Mouse (Mus musculus): ENCODE results near the gene Sp6.

Gene Sp6

DNA sequence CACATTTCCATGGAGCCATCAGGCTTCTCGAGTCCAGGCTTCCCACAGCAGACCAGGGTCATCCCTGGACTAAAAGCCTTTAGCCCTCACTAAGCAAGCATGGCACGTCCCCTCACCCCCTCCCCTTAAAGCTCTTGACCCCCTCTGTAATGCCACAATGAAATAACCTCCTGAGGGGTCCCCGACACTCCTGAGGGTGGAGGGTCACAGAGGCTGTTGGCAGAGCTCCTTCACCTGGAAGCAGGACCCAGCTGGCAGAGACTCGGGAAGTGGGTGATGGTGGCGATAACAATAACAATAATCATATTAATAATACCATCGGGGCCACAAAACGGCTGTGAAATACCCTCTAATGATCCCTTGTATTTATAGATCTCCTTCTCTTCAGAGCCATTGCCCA is 30.3 kb upstream of the Sp6 start, which contains the start of gene Sp2:
Sp2 (minus strand) TSS at position 101 of the 400 bp plus-strand sequence.
- DNase-seq = no peak

DNA sequence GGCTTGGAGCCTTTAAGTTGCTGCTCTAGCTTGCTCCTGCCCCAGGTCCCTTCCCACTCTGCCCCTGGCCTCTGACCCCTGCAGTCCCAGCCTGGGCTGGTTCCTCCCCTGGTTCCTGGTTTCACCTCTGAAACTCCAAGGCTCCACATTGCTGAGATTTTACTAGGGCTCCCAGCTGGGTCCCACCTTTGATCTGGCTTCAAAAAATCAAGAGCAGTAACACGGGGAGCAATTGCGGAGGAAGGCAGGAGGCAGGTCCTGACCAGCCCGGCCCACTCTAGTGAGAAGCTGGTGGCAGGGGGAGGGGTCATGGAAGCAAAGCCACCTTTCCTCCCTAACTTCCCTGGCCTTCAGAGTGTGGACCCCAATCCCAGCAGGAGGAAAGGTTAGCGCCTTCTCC is 28.3 kb upstream of the Sp6 start:
- DNase-seq = no peak

DNA sequence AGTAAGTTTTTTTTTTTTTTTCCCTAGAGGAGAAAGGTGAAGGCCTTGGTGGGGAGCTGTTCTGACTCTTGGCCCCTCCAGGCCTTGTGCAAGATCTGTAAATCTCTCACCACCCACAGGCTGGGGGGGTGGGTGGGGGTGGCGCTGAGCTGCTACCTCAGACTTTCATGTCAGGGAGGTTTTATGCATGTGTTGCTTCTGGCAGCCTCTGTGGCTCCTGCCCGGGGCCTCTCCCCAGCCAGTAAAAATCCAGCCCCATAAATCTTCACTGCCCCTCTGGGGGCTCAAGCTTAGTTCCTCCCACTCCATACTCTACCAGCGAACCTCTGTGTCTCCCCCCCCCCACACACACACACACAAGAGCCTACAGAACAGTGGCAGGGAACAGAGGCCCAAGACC is 26.7 kb upstream of the Sp6 start:
- no peak for DNase-seq

DNA sequence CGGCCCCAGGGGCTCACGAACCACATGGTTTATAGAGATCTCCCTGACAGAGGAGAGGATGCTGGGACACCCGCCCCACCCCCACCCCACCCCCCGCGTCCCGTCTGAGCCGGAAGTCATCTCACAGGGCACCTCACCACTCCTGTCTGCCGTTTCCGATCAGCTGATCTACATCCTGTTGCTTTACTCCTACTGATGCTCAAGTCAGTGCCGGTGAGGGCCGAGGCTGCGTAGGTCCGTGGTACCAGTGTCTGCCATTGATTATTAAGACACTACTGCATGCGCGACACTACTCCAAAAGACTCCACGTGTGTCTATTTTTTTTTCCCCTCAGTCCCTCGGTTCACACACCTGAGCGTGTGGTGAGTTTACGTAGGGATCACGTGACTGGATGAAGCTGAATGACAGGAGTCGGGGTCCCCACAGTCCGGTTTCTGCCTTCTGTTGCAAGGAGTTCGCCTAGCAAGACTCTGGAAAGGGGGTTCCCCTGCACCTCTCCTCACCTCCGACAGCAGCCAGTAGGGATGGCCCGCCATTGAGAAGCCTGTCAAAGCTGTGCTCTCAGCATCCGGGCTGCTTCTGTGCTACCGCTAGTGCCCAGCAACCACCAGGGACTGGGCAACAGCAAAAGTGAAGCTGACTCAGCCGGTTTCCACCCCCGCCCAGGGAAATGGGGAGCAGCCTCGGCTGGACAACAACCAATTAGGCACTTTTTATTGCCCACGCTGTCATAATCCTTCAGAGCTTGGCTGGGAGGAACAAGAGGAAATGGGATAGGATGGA is 25.1 kb upstream of the Sp6 start:
- DNase-seq = peak; percentile 37

DNA sequence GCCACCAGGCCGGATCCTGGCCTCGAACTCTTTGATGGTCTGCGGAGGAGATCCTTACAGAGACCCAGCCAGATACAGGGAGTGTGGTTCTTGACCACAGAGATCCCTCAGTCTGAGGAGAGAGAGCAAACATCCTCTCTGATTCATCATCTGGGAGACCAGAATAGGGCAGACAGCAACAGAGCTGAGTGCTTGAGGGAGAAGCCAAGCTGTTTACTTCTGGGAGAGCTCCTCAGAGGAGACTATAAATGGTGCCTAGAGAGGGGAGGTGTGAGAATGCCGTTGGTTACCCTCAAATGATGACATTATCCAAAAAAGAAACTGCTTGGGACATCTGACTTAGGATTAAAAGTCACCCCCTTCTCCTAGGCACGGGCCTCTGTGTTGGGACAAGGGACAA is 21.7 kb upstream of the Sp6 start:
- no peak for DNase-seq

DNA sequence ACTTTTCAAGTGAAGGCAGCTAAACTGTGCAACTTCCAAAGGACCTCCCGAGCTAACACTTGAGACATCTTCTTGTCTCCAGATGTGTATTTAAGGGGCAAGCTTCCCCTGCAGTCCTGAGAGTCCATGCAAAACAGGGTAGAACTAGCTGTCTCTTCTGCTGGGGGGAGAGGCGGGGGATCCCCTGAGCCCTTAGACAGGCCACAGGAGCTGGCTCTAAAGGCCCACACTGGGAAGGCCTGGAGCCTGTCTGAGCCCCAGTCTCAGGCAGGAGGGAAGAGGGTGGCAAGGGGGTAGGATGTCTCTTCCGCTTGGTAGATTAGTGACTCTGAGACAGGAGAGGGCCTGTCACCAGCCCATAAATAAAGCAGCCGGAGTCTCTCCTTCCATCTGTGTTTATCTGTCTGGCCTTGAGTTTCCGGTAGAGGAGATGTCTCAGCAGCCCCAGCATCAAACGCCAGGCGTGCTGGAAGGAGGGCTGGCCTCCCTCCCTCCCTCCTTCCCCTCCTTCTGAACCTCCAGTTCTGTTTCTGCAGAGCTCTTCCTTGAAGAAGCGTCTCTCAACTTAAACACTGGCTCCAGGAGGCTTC is 20.4 kb upstream of the Sp6 start:
- no peak for DNase-seq

DNA sequence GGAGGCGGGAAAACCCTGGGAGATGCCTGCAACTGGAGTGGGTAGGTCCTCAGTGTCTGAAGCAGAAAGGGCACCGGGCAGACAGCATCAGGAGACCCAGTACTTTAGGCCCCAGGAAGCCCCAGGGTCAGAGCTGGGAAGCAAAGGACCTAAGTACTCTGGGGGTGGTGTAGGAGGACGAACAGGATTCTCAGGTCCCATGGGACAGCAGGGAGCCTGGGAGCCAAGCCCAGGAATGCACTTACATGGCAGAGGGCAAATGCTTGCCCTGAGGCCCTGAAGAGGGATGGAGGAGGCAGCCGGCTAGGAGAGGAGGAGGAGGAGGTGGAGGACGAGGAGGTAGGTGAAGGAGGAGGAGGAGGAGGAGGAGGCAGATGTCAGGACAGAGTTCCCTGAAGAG is 18.2 kb upstream of the Sp6 start:
- no peak for DNase-seq

DNA sequence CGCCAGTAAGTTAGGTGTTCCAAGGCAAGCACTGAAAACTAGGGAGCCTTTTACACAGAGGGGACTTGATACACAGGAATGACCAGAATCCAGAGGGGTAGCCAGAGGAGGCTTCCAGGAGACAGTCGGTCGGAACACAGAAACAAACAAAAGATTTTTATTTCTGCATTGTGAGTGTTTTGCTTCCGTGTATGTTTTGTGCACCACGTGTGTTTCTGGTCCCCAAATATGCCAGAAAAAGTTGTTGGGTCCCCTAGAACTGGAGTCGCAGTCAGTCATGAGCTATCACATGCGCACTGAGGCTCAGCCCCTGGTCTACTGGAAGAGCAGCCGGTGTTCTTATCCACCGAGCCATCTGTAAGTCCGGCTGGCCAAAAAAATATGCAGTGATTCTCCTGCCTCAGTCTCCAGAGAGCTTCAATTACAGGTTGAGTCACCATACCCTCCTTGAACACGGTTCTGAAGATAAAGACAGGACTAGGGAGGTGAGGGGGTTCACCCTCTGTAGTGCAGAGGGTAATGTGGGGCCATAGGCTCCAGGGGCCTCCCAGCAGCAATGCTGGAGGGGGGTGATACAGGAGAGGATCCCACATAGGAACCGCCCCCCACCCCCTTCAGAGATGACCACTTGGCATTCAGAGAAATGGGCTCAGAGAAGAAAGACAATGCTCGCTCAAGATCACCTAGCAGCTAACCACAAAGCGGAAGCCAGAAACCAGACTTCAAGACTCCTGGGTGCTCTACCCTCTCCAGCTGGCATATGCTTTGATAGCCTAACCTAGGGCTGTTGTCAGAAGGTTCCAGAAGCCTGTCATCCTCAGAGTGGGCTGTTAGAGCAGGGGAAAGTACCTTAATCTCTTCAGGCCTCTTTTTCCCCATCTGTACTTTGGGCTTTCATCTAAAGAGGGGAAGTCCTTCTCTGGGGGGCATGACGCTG is 17.1 kb upstream of the Sp6 start:
- DNase-seq = no peak

DNA sequence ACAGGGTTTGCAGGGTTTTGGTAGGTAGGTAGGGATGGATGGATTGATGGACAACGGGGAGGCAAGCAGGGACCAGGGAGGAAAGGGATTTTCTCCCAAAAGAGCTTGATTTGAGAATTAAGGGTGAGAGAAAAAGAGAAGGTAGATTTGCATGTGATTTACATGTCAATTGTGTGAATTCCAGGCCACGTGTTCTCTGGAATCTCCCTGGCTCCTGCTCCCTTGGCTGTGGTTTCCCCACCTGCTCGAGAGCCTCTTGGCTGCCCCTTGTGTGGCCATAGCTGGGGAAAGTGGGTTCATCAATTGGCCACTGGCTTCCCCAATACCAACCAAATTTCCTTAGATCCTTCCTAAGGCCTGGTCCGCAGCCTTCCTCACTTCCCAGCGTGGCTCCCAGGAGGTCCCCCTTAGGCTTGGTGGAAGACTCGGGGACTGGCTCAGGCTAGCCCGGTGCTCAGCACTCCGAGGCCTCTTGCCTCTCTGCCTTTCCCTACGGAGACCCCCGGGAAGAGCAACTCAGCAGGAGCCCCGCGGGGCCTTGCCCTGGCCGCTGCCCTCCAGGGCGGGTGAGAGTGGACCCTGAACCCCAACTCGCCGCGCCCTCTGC is 16.3 kb upstream of the Sp6 start:
- no peak for DNase-seq

DNA sequence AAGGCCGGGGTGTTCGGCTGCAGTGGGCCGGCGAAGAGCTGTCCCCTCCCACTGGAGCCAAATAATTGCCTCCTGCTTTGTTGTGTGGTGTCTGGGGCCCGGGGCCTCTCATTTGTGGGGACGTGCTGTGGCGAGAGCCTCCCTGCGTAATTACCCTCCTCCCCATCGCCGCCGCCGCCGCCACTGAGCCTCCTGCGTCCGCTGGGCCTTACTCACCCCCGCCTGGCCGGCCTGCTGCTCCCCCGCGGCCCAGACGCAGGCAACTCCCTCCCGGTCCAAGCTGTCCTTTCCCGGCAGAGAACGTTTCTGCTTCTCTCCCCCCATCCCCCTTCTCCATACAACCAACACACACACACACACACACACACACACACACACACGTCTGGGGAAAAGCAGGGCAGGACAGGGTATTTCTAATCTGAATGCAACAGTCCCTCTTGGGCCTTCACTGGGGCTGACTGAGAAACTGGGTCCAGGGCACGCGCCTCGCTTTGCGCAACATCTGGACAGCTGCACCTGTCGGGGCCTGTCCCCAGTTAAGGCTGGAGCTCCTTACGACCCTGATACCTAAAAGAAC is 15.7 kb upstream of the Sp6 start:
- DNase-seq = peak; percentile 68

DNA sequence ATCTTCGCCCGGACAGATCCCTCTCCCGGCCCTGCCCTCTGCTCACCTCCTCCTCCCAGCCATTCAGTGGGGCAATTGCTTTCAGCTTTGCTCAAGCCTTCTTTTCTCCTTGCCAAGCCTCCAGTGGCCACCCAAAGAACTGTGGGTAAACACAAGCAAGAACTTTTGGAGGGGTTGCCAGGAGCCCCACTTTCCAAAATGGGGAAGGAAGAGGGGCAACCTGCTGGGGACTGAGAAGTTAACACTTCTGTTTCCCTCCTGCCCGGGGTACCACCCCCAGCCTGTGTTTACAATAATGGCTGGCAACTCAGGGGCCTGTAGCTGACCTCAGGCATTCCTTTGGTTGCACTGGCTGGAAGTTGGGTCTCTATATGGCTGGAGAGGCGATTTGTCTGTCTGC is 10.0 kb upstream of the Sp6 start:
- DNase-seq = no peak

DNA sequence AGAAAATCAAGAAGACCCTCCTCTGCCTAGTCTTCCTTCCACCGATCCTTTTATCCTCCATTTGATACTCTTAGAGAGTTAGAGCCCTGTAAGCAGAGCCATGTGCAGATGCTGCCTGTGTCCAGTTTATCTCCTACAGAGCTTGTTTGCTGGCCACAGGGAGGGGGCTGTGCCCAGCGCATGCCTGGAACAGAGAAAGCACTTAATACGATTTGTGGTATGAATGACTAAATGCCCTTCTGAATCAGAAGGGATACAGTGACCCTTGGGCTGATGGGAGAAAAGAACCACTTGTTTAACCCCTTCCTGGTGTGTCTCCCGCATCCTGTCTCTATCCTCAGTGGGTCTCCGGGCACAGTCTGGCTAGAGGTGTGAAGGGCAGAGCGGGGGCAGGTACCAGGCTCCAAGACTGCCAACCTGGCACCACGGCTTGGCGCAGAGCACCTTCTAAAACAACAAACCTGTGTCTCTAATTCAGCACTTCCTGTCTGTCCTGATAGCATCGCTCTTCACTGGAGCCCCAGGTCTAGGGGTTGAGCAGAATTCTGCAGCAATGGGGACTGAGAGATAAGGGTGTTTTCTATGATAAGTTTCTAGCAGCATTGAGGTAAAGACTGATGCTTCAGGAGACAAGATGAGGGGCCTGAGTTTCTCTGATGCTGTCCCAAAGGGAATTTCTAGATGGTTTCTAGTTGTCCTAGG is 6.0 kb upstream of the Sp6 start:
- no peak for DNase-seq

DNA sequence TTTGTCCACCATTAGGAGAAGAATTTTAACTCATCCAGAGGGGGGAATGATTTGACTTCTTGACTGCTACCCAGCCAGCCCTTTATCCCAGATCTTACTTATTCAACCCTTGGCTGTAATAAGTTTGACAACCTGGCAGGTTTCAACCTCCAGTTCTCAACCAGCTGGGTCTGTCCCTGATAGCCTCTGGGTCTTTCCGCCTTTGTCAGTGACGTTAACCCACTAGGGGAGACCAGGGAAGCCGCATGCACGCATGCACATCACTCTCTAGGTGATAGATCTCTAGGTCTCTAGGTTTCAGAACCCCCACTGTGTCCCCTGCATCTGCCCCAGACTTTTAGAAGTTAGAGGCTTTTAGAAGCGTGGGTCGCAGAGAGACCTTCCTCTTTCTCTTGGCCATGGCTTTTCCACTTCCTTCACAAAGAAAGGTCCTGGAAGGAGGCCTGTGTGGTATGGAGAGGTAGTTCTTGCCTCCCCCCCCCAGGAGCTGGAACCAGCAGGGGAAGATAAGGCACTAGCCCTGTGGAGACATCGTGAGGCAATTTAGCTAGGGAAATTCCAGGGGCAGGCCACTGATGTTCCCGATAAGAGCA is 3.9 kb upstream of the Sp6 start:
- DNase-seq = no peak

DNA sequence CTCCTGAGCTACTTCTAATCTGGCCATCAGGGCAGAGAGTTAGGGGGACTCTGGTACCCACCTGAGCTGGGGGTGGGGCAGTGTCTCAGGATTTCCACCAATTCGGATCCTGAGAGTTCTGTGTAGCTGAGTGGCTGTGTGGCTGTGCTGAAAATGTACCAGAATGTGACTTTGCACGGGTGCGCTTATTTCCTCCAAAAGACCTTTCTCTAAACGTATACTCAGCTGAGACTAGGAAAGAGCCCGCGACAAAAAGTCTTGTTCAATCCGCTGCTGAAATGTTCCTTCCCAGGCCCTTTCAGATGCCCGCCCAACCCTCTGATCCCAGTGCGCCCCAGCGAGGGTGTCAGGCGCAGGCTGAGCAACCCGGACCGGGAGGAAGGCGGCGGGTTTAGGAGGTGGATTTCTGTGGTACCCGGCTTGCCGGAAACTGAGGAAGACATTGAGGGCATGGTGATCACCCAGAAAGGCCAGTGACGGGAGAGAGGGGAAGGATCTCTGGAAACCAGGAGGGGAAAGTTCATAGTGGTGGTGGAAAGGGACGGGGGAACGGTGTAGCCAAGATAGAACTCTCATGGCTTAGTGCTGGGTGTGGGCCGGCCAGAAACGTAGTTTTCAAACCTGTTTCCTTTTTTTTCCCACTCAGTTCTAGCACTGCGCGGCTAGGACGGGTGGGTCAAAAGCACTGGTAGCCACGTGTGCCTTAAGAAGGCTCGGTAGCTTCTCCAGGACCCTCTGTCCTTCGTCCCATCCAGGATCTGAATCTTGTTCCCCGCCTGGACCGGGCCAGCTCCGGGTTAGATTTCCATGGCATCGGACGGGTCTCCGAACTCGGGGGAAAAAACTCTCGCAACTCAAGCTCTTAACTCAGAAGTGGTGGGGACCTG is 4.7 kb downstream of the Sp6 start:
- no peak for DNase-seq

DNA sequence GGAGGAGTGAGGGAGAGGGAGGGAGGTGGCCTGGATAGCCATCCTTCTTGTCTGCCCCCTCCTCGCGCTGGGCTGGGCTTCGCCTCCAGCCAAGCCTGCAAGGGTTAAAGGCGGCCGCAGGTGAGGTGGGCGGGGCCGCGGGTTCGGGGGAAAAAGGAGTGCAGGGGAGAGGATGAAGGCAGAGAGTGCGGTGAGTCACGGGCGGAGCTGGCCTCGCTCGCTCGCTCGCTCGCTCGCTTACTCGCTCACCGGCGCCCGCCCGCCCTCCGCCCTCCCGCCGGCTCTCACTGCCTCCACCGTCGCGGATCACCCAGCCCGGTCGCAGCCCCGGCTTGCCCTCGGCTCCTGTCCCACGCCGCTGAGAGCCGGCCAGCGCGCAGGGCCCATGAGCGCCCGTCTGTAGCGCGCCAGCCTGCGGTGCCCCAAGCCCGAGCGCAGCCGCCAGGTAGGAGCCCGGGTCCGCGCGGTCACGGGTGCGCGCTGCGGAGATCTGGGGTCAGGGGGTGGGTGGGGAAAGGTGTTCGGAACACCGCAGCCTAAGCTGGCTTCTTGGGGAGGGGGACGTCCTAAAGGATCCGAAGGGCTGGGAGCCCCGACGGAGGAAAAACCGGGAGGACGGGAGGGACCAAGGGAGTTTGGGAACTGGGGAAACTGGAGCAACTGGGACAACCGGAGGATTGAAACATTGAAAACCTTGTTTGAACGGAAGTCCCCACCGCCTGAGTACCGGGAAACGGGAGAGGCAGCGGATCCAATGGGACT is 5.6 kb downstream of the Sp6 start:
- peak; percentile 34 for DNase-seq

DNA sequence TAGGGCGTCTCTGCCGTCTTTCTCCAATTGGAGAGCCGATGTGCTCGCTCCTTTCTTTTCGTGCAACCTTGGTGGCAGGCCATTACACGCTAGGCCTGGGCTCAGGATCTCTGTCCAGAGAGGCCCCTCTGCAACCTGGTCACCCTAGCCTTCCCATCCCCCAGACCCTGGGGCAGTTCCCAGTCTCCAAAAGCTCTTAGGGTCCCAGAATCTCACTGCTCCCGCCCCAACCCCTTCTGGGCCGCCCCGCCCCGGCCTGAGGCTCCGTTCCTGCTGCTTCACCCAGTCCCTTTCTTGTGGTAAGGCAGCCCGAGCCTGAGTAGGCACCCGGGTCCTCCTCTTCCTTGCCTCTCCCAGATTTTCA is 6.1 kb downstream of the Sp6 start:
- DNase-seq = no peak

DNA sequence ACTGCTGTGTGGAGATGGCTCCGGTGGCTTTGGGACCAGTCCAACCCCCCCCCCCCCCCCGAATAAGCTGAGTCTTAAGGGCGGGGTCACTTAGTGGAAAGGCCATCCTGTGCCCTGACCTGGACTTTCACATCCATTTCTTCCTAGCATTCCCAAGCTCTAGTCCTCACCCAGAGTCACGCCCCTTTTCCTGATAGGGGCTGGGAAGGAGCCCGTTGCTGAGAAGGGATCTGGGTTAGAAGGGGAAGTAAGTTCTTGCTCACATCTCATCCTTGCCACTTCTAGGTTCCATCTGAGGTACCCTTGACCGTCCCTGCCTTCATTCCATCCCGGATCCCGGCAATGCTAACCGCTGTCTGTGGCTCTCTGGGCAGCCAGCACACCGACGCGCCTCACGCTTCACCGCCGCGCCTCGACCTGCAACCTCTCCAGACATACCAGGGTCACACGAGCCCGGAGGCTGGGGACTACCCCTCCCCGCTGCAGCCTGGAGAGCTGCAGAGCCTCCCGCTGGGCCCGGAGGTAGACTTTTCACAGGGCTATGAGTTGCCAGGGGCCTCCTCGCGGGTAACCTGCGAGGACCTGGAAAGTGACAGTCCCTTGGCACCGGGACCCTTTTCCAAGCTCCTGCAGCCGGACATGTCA is 8.0 kb downstream of the Sp6 start:
- DNase-seq = no peak

DNA sequence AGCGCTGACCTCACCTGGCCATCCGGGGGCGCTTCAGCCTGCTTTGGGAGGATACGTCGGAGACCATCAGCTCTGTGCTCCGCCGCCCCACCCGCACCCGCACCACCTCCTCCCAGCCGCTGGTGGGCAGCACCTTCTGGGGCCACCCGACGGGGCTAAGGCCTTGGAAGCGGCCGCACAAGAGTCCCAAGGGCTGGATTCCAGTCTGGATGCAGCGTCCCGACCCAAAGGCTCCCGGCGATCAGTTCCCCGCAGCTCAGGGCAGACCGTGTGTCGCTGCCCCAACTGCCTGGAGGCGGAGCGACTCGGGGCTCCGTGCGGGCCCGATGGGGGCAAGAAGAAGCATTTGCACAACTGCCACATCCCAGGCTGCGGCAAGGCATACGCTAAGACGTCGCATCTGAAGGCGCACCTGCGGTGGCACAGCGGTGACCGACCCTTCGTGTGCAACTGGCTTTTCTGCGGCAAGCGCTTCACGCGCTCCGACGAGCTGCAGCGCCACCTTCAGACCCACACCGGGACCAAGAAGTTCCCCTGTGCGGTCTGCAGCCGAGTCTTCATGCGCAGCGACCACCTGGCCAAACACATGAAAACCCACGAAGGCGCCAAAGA is 8.8 kb downstream of the Sp6 start:
- DNase-seq = peak; percentile 82

DNA sequence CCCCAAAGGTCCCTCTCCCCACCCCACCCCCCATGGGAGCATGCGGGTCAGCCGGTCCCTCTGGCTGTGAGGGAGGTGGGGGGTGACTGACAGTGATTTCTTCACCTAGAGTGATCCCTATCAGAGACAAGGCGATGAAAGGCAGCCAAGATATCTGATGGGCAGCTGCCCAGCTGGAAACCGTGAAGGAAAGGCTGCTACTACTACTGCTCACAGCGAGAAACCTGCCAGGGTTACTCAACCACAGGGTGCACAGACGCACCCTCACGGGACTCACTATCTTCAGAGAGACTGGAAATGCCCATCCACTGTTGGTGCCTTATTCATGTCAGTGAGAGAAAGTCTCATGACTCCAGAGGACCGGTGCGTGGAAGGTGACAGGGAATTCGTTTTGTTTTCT is 11.8 kb downstream of the Sp6 start:
- DNase-seq = no peak
